Comparison of ENCODE assay signal across 20 mouse cellular contexts in the genomic region with DNA sequence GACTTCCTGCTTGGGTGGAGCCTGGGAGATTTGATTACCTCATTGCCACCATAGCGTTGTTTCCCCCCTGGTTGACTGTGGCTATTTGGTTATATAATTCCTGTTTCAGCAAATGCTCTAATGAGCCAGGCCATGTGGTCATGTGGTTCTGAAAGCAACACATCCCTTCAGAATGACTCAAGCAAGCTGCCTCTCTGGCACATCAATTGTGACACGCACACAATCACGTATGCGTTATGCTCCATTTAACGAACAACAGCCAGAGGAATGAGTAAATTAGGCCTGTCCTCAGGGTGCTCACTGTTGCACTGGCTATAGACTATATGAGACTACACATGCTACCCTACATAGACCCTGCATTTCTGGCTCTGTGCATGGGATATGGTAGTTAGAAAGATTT.
DNase-seq lines count a peak whose midpoint lies in the region; ATAC-seq and TF ChIP-seq lines count a peak whose summit lies in the region.
"Had no signal": no experiment of that assay in that cellular context is flagged by ENCODE, and none has a peak within 500 bp of the region (broad histone marks: within the 10 kb centered on the region; RNA-seq: fewer than 3 reads in every experiment).

No protein-coding gene starts in this region.

- no peak for TF ChIP-seq POLR2A in olfactory bulb, adult 2 months (IDR thresholded peaks at IDR 0.05; ENCODE audit: insufficient read depth, low read depth, low read length)

- no peak for ATAC-seq in heart, embryonic 11.5 days (replicated peaks; ENCODE audit: insufficient number of reproducible peaks, low FRiP score, low TSS enrichment)
- ATAC-seq in granulocyte monocyte progenitor cell, adult 5-6 weeks (replicated peaks; ENCODE audit: poor library complexity, severe bottlenecking): peak; percentile 90
- ATAC-seq: CD4-positive, CD25-positive, alpha-beta regulatory T cell, adult 4 months had no signal

- WGBS in heart, embryonic 11.5 days (ENCODE audit: insufficient replicate concordance): 82% methylated on average over 5 of the region's 5 CpGs
- WGBS in olfactory bulb, adult 2 months: 73% methylated on average over 5 of the region's 5 CpGs

- no peaks in the 10 kb centered on the region for H3K36me3 ChIP-seq in heart, embryonic 11.5 days (ENCODE audit: control insufficient read depth, insufficient read depth, low read length)
- H3K36me3 ChIP-seq: hindbrain, embryonic 13.5 days; liver, embryonic 15.5 days; neural tube, embryonic 15.5 days; stomach, embryonic 15.5 days had no signal

- H3K27ac ChIP-seq in heart, embryonic 11.5 days (ENCODE audit: low read depth, low read length): no peak overlapping the region
- H3K27ac ChIP-seq in olfactory bulb, adult 2 months (ENCODE audit: insufficient read depth, low read depth, low read length): peak overlapping the region; percentile 48; the same call in 1 of the 2 replicates
- H3K27ac ChIP-seq: heart, adult 2 months; hindbrain, embryonic 13.5 days; liver, embryonic 15.5 days; neural tube, embryonic 15.5 days; stomach, embryonic 15.5 days had no signal

- DNase-seq in heart, adult 9 months (ENCODE audit: low spot score in 2 of 2): peak; percentile 65 to 76
- DNase-seq in Muller cell, postnatal 12 days (ENCODE audit: inconsistent ontology term): peak; percentile 89
- no peak for DNase-seq in lung, adult 18-20 months
- DNase-seq in layer of hippocampus, adult 11-12 months (ENCODE audit: low spot score): no peak
- DNase-seq: adrenal gland, adult 2 months; cerebellum, adult 9-11 months; kidney, adult 11 months; kidney, postnatal 36 days; lung, postnatal 4 days; right cerebral cortex, postnatal 14 days; thymus, postnatal 36 days had no signal

- H3K27me3 ChIP-seq in heart, embryonic 11.5 days (ENCODE audit: control insufficient read depth, insufficient read depth, low read length): no peaks in the 10 kb centered on the region
- H3K27me3 ChIP-seq: hindbrain, embryonic 13.5 days; liver, embryonic 15.5 days; neural tube, embryonic 15.5 days; stomach, embryonic 15.5 days had no signal

- H3K9me3 ChIP-seq in heart, embryonic 11.5 days (replicated peaks; ENCODE audit: control insufficient read depth, low read length): no peaks in the 10 kb centered on the region; the same call in 1 of the 2 replicates
- H3K9me3 ChIP-seq: hindbrain, embryonic 13.5 days; liver, embryonic 15.5 days; neural tube, embryonic 15.5 days; stomach, embryonic 15.5 days had no signal

- TF ChIP-seq CTCF in olfactory bulb, adult 2 months (IDR thresholded peaks at IDR 0.05; ENCODE audit: insufficient read depth, low read depth, low read length): no peak

- H3K4me3 ChIP-seq in heart, embryonic 11.5 days (ENCODE audit: low read depth, low read length): no peak overlapping the region
- H3K4me3 ChIP-seq in olfactory bulb, adult 2 months (ENCODE audit: insufficient read depth, low read depth, low read length): no peak overlapping the region
- H3K4me3 ChIP-seq: heart, adult 2 months; hindbrain, embryonic 13.5 days; liver, embryonic 15.5 days; neural tube, embryonic 15.5 days; stomach, embryonic 15.5 days had no signal

- H3K4me2 ChIP-seq in heart, embryonic 11.5 days: no peak overlapping the region
- H3K4me2 ChIP-seq: hindbrain, embryonic 13.5 days; liver, embryonic 15.5 days; neural tube, embryonic 15.5 days; stomach, embryonic 15.5 days had no signal

- H3K4me1 ChIP-seq in heart, embryonic 11.5 days (ENCODE audit: control insufficient read depth, insufficient read depth, low read length): peaks cover 5% of the 10 kb centered on the region
- H3K4me1 ChIP-seq in olfactory bulb, adult 2 months (ENCODE audit: control insufficient read depth, insufficient read depth, low read length): peaks cover 4% of the 10 kb centered on the region; the same call in 1 of the 2 replicates
- H3K4me1 ChIP-seq: liver, embryonic 15.5 days; neural tube, embryonic 15.5 days; stomach, embryonic 15.5 days had no signal

- no peak overlapping the region for H3K9ac ChIP-seq in heart, embryonic 11.5 days (ENCODE audit: low read depth, low read length)
- H3K9ac ChIP-seq: hindbrain, embryonic 13.5 days; liver, embryonic 15.5 days; neural tube, embryonic 15.5 days; stomach, embryonic 15.5 days had no signal

Comparison
In these comparisons a context has a peak if more than half of its experiments do, and no peak if none do; other contexts are left out.
1. DNase-seq: peak in heart, adult 9 months (2 of 2) and Muller cell, postnatal 12 days (single experiment); none in lung, adult 18-20 months (0 of 2) and layer of hippocampus, adult 11-12 months (single experiment).